Mouse (Mus musculus): ENCODE results near the gene Hs3st3a1.

Hs3st3a1 gene

GRCm38 (mm10) chr11:64489587-64490433 lies 54.7 kb downstream of the Hs3st3a1 start:
- DNase-seq, result no peak

GRCm38 (mm10) chr11:64494448-64494847 lies 59.3 kb downstream of the Hs3st3a1 start:
- DNase-seq, result no peak

- DNase-seq, result no peak
These were observed 60.8 kb downstream of the Hs3st3a1 start for GRCm38 (mm10) chr11:64495935-64496334.

DNA sequence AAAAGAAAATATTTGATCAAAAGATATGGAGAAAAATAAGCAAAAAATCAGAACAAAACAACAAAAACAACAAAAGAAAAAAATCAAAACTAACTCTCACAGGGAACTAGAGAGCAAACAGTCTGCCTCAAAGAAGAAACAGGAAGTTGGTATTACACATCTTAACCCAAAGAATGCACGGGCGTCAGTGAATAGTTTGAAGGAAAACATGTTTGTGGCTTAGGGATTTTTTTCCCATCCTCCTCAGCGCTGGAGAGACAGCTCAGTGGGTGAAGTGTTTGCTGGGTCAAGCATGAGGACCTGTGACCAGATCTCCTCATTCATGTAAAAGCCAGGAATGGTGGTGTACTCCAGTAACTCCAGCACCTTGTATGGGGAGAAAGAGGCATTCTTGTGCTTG lies 61.5 kb downstream of the Hs3st3a1 start:
- no peak for DNase-seq

- no peak for DNase-seq
These were observed 65.5 kb downstream of the Hs3st3a1 start for GRCm38 (mm10) chr11:64500536-64501112.

DNA sequence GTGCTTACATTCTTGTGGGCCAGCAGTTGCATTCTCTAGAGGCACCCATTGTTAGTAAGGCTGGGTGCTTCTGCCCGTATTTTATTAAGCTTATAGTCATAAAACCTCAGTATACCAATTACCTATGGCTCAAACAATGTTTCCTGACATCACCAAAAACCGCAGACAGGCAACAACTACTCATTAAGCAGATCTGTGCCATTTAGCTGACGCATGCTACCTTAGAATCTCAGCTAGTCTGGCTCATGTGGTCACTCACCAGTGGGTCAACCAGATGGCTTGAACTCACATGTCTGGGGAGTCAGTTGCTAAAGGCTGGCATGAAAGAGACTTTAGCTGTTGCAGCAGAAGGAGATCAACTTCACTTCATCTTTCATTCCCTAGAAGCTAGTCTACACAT lies 67.9 kb downstream of the Hs3st3a1 start:
- no peak for DNase-seq

DNA sequence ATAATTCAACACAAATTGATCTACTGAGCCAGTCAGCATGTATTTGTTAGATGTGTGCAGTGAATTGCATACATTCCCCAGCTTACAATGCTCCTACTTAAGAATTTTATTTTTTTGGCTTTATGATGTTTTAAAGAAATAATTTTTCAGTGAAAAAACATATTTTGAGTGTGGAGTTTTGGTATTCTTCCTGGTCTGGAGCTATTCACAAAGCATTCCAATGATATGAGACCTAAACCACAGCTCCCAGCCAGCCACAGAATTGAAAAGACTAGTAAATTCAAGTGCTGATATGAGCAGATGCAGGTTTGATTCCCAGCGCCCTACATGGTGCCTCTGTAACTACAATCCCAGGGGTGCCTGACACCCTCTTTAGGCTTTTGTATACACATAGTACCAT lies 70.8 kb downstream of the Hs3st3a1 start:
- no peak for DNase-seq

GRCm38 (mm10) chr11:64507024-64507423 lies 71.9 kb downstream of the Hs3st3a1 start:
- DNase-seq, result no peak

- no peak for DNase-seq
These were observed 74.0 kb downstream of the Hs3st3a1 start for GRCm38 (mm10) chr11:64509106-64509505.

DNA sequence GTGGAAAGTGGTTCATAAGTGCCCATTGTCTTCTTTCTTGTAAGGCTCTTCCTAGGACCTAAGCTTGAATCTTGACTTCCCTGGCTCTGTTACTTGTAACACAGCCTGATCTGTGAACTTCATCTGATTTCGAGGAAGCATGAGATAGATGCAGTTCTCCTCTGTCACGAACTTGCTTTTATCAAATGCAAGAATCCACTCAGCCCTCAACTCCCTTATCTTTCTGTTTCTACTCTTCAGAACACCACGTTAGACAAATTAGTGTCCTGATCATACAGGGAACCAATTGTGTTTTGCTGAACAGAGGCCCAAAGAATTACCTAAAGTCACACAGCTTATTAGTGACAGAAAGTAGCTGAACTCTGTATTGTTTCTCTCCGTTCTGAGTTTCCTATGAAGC lies 77.2 kb downstream of the Hs3st3a1 start:
- no peak for DNase-seq

DNA sequence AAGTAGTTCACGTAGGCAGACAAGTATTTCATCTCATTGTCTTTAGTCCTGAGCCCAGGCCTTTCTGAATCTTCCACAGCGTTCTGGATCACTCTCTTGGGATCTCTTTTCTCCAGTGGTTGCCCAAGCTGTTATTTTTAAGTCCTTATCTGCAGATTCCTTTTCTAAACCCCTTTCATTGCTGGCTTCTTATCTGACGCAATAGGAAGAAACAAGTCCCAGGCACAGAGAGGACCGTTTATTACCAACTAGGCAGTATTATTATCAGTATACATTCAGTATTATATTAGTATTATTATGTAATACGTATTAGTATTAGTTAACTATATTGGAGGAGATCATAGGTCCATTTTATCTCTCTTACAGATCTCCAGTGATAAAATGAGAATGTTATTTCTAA lies 78.3 kb downstream of the Hs3st3a1 start:
- no peak for DNase-seq

- no peak for DNase-seq
These were observed 81.8 kb downstream of the Hs3st3a1 start for GRCm38 (mm10) chr11:64516712-64517589.

DNA sequence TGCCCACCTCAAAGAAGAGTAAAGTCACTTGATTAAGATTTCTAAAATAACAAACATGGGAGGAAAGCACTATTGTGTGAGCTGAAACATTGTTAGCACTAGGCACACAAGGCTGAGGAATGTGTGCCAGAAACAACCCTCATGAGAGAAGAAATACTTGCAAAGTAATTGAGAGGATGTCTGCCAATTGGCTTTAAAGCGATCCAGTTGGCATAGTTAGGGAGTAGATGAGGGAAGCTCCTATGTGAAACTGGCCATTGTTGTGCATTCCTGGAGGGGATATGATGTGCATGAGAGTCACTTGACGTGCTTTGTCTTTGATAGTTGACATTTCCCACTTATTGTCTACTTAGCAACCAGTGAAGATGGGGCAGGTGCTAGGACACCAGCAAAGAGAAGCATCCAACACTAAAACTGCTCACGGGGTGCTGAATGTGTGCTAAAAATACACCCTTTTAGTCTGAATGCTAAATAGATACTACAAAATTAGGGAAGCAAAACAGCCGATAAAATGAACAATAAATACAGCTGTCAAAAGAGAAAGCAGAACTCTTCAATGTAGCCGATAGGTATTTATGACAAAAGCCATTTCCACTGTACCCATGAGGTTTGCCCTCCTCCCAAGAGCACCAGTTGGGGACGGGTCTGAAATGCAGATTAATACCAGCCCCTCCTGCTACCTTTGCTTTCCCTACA lies 83.2 kb downstream of the Hs3st3a1 start:
- no peak for DNase-seq

DNA sequence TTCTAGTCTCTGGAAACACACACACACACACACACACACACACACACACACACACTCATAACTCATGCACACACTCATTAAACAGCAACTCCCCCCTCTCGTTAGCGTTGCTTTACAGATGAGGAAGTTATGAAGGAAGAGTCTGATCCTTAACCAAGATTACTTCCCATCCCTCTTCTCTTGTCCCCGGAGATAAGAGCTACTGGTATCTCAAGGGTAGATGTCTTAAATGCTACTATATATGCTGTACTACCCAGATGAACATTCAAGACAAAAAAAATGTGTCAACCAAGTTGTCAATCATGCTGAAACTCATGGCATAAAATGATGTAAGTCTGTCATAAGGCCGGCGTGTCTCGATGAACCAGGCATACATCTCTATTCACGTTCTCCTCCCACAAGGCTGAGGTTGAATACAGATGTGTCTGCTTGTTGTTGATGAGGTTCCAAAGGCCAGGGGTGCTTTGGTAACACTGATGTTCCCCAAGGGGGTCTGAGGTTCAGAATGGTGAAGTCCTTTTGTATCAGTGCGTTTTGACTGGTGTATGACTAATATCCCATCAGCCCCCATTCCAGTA lies 89.0 kb downstream of the Hs3st3a1 start:
- no peak for DNase-seq

DNA sequence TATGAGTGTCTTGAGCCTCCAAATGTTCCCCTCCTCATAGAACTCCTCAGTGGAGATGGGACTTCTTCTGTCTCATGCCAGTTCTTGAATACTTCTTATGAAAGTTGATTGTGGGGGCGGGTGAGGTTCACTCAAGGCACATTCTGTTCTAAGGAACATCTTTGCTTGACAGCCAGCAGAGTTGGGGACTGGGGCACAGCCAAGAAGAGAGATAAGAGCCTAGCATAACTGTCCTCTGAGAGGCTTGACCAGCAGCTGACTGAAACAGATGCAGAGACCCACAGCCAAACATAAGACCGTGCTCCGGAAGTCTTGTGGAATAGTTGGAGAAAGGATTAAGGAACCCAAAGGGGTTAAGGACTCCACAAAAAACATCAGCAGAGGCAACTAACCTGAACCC lies 102.1 kb downstream of the Hs3st3a1 start:
- no peak for DNase-seq

GRCm38 (mm10) chr11:64541866-64542265 lies 106.7 kb downstream of the Hs3st3a1 start:
- DNase-seq, result no peak

DNA sequence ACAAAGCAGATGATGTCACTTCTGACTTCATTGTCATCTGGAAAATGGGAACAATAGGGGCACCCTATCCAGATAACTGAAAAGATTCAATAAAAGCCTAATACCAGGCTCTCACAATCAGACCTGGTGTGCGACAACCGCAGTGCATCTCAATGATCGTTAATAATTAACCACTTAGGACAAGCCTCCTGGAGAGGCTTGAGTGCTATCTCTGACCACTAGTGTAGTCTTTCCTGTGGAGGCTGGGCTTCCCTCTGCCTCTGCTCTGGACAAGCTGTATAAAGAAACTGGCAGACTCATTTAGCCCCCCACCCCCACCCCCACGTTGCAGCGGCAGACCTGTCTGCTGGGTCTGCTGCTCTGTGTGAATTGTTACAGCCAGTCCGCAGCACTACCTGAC lies 107.2 kb downstream of the Hs3st3a1 start:
- DNase-seq, result no peak

- no peak for DNase-seq
These were observed 108.1 kb downstream of the Hs3st3a1 start for GRCm38 (mm10) chr11:64543181-64543641.

GRCm38 (mm10) chr11:64544236-64544635 lies 109.1 kb downstream of the Hs3st3a1 start:
- no peak for DNase-seq

- no peak for DNase-seq
These were observed 114.2 kb downstream of the Hs3st3a1 start for GRCm38 (mm10) chr11:64549380-64549779.

DNA sequence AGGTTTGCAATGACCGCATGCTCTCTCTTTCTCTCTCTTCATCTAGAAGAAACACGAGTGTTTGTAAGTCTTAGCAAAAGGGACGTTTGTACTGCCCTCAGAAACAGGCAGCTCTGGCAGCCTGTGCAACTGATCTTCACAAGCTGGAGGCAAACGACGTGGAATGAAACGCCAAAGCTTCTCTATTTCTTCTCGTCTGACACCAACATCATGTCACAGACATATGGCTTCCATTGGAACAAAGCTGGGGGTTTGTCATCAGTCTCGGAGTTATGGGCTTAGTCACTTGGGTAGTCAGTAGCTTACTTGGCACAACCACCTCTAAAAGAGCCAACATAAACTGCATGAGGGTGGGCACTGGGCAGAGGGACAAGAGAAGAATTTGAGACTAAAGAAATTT lies 114.8 kb downstream of the Hs3st3a1 start:
- no peak for DNase-seq

GRCm38 (mm10) chr11:64558282-64558681 lies 123.2 kb downstream of the Hs3st3a1 start:
- DNase-seq, result no peak
